Mouse (Mus musculus) lung, postnatal 0 days (tissue): ENCODE measurements around the gene Pask.

Experiments
- CTCF ChIP-seq: IDR thresholded peaks from 2 replicates; pipeline ENCODE4 v1.5.1; 2016; ENCODE audit warnings: antibody characterized with exemption, mild to moderate bottlenecking
- EP300 ChIP-seq: IDR thresholded peaks from 2 replicates; pipeline ENCODE4 v1.6.1; 2016; ENCODE audit warnings: antibody characterized with exemption, mild to moderate bottlenecking, control low read depth

DNA sequence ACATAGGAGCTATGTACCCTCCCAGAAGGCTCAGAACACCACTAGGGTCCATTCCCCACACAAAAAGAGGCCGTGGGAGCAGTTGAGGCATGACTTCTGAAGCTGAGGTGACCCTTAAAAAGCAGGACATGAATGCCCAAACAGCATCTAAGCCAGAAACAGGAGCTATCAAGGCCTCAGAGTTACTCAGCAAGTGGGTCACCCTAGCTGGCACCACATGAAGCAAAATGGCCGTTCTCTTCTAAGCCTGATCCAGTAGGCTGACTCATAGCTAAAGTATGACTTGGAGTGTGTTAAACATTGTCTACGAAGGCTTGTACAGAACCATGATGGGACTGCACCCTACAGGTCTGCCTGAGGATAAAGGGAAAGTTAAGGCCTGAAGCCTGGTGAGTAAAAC, 16.8 kb downstream of the Pask start:
- no peak for TF ChIP-seq EP300
- no peak for TF ChIP-seq CTCF
